Mouse (Mus musculus) liver, postnatal 0 days (tissue): ENCODE results near the gene Emc1.

Experiments
- CTCF ChIP-seq: sonication (generic); IDR thresholded peaks from 2 replicates; pipeline ENCODE4 v1.5.1; 2016; ENCODE audit warnings: antibody characterized with exemption, low read depth
- EP300 ChIP-seq: IDR thresholded peaks from 2 replicates; pipeline ENCODE4 v1.6.1; 2016; ENCODE audit warnings: antibody characterized with exemption, low read depth, mild to moderate bottlenecking

- TF ChIP-seq CTCF (no peak), EP300 (no peak)
These were observed 43.0 kb downstream of the Emc1 start for GRCm38 (mm10) chr4:139395431-139395830.
